Mouse (Mus musculus) ES-Bruce4 (cell line): ENCODE measurements around the gene Tmem245. TPM values are rescaled to one million over a fixed set of nuclear protein-coding genes. Genes with fewer than 3 reads are reported as not detected.

Experiments
- H3K27ac ChIP-seq: 2 replicates; pipeline ENCODE4 v1.5.1; 2012; ENCODE audit warnings: low read length, inconsistent platforms; ENCODE audit not compliant: insufficient read depth
- H3K27me3 ChIP-seq: 2 replicates; pipeline ENCODE4 v1.6.1; 2012; ENCODE audit warnings: mild to moderate bottlenecking, low read length, inconsistent platforms; ENCODE audit not compliant: control insufficient read depth, poor library complexity, insufficient read depth, severe bottlenecking
- H3K36me3 ChIP-seq: 2 replicates; pipeline ENCODE4 v1.6.1; 2012; ENCODE audit warnings: inconsistent platforms, mild to moderate bottlenecking, low read length, moderate library complexity; ENCODE audit not compliant: control insufficient read depth, poor library complexity, insufficient read depth, severe bottlenecking
- H3K4me1 ChIP-seq: one replicate; pipeline ENCODE4 v1.8.1; 2011; ENCODE audit warnings: low read length; ENCODE audit not compliant: control insufficient read depth, insufficient read depth
- H3K4me3 ChIP-seq: 2 replicates; pipeline ENCODE4 v1.5.1; 2011; ENCODE audit warnings: low read depth, mild to moderate bottlenecking, low read length
- H3K9ac ChIP-seq: 2 replicates; pipeline ENCODE4 v1.6.1; 2012; ENCODE audit warnings: low read depth, mild to moderate bottlenecking, inconsistent platforms; ENCODE audit not compliant: poor library complexity, severe bottlenecking
- H3K9me3 ChIP-seq: replicated peaks from 2 replicates; pipeline ENCODE4 v1.6.1; 2012; ENCODE audit warnings: mild to moderate bottlenecking, low read length, inconsistent platforms; ENCODE audit not compliant: control insufficient read depth, poor library complexity, insufficient read depth, severe bottlenecking
- CTCF ChIP-seq: IDR thresholded peaks from one replicate; pipeline ENCODE4 v1.8.1; 2011; ENCODE audit warnings: low read depth, low read length
- EP300 ChIP-seq: IDR thresholded peaks from 2 replicates; pipeline ENCODE4 v1.6.1; 2011; ENCODE audit warnings: low read depth, low read length; ENCODE audit not compliant: insufficient read depth
- POLR2A ChIP-seq: IDR thresholded peaks from one replicate; pipeline ENCODE4 v1.8.1; 2011; ENCODE audit warnings: low read length; ENCODE audit not compliant: insufficient read depth
- polyA plus RNA-seq: library from polyadenylated mRNA; stranded (reverse); fragments of >200 nt; gene quantifications from 2 replicates; pipeline ENCODE4 v1.2.4, GENCODE M21; 2011; ENCODE audit warnings: low read depth; ENCODE audit not compliant: missing spikeins, insufficient read depth, insufficient read length

Tmem245 gene
- polyA plus RNA-seq, 1 experiment: 61.9 TPM

GRCm38 (mm10) chr4:56949494-56949893 is 2.3 kb upstream of the Tmem245 start:
- Histone ChIP-seq H3K9me3 (no peaks in the 10 kb centered on the region), H3K27ac (no peak overlapping the region)
- TF ChIP-seq EP300 (no peak), POLR2A (no peak), CTCF (no peak)

GRCm38 (mm10) chr4:56946180-56946579 is 1.1 kb downstream of the Tmem245 start:
- Histone ChIP-seq H3K9me3 (no peaks in the 10 kb centered on the region), H3K27ac (no peak overlapping the region; the same call in 1 of the 2 replicates), H3K36me3 (peaks cover 2% of the 10 kb centered on the region; the same call in 1 of the 2 replicates), H3K9ac (peak overlapping the region; percentile 83), H3K27me3 (no peaks in the 10 kb centered on the region), H3K4me1 (no peaks in the 10 kb centered on the region), H3K4me3 (peak overlapping the region; percentile 93)
- no peak for TF ChIP-seq CTCF
- TF ChIP-seq POLR2A: no peak
- no peak for TF ChIP-seq EP300

More at GRCm38 (mm10) chr4:56949494-56949893, 2.3 kb upstream of the Tmem245 start:
- no peaks in the 10 kb centered on the region for H3K27me3 ChIP-seq
- H3K4me1 ChIP-seq: no peaks in the 10 kb centered on the region
- no peak overlapping the region for H3K4me3 ChIP-seq
- H3K9ac ChIP-seq: no peak overlapping the region
- peaks cover 2% of the 10 kb centered on the region; the same call in 1 of the 2 replicates for H3K36me3 ChIP-seq

GRCm38 (mm10) chr4:56944286-56944685 is 3.0 kb downstream of the Tmem245 start:
- no peak overlapping the region for H3K27ac ChIP-seq
- H3K4me1 ChIP-seq: no peaks in the 10 kb centered on the region
- no peak overlapping the region for H3K9ac ChIP-seq
- no peaks in the 10 kb centered on the region for H3K27me3 ChIP-seq
- no peak overlapping the region for H3K4me3 ChIP-seq
- no peaks in the 10 kb centered on the region for H3K9me3 ChIP-seq
- H3K36me3 ChIP-seq: peaks cover 2% of the 10 kb centered on the region; the same call in 1 of the 2 replicates
- TF ChIP-seq CTCF (no peak), EP300 (no peak), POLR2A (no peak)

- Histone ChIP-seq H3K27me3 (no peaks in the 10 kb centered on the region), H3K9ac (no peak overlapping the region), H3K36me3 (peaks cover 7% of the 10 kb centered on the region; the same call in 1 of the 2 replicates), H3K27ac (no peak overlapping the region), H3K4me1 (no peaks in the 10 kb centered on the region), H3K4me3 (no peak overlapping the region), H3K9me3 (no peaks in the 10 kb centered on the region)
- no peak for TF ChIP-seq POLR2A
- no peak for TF ChIP-seq EP300
- TF ChIP-seq CTCF: no peak
These were observed 4.0 kb downstream of the Tmem245 start for GRCm38 (mm10) chr4:56943258-56943657.

- H3K36me3 ChIP-seq: peaks cover 10% of the 10 kb centered on the region; the same call in 1 of the 2 replicates
- TF ChIP-seq CTCF (no peak), EP300 (no peak), POLR2A (no peak)
- no peak overlapping the region for H3K27ac ChIP-seq
- no peak overlapping the region for H3K9ac ChIP-seq
- no peak overlapping the region for H3K4me3 ChIP-seq
- no peaks in the 10 kb centered on the region for H3K27me3 ChIP-seq
- H3K9me3 ChIP-seq: no peaks in the 10 kb centered on the region
- H3K4me1 ChIP-seq: no peaks in the 10 kb centered on the region
These were observed 4.7 kb downstream of the Tmem245 start for GRCm38 (mm10) chr4:56942567-56942966.

GRCm38 (mm10) chr4:56941481-56941880 is 5.8 kb downstream of the Tmem245 start:
- H3K4me1 ChIP-seq: no peaks in the 10 kb centered on the region
- TF ChIP-seq EP300: no peak
- no peak for TF ChIP-seq POLR2A
- TF ChIP-seq CTCF: no peak
- H3K9me3 ChIP-seq: no peaks in the 10 kb centered on the region

More at GRCm38 (mm10) chr4:56941481-56941880, 5.8 kb downstream of the Tmem245 start:
- Histone ChIP-seq H3K4me3 (no peak overlapping the region), H3K9ac (no peak overlapping the region), H3K27me3 (no peaks in the 10 kb centered on the region), H3K36me3 (peaks cover 15% of the 10 kb centered on the region), H3K27ac (no peak overlapping the region)
